Mouse (Mus musculus): Measurements from ENCODE around the gene Thy1. TPM values are rescaled to one million over a fixed set of nuclear protein-coding genes. Genes with fewer than 3 reads are reported as not detected.

Gene Thy1
- polyA plus RNA-seq, 1 experiment from 2014 or later, result 13.0 TPM

GRCm38 (mm10) chr9:44048541-44049380 is 5.6 kb downstream of the Thy1 start:
- no peak overlapping the region for H3K27ac ChIP-seq (replicated peaks)
- peaks cover 21% of the 10 kb centered on the region for H3K27me3 ChIP-seq (replicated peaks)
- H3K4me2 ChIP-seq, result no peak overlapping the region
- no peak overlapping the region for H3K9ac ChIP-seq (replicated peaks)
- ATAC-seq (ENCODE audit: low FRiP score), result no peak
- no peaks in the 10 kb centered on the region for H3K9me3 ChIP-seq (replicated peaks)
- no peaks in the 10 kb centered on the region for H3K36me3 ChIP-seq
- 79% methylated on average over 15 of the region's 15 CpGs for WGBS
- peaks cover 8% of the 10 kb centered on the region for H3K4me1 ChIP-seq
- H3K4me3 ChIP-seq (replicated peaks), result no peak overlapping the region

GRCm38 (mm10) chr9:44049381-44050165 is 6.4 kb downstream of the Thy1 start:
- Histone ChIP-seq H3K4me2 (no peak overlapping the region), H3K4me3 (replicated peaks) (no peak overlapping the region), H3K27ac (replicated peaks) (no peak overlapping the region), H3K9ac (replicated peaks) (no peak overlapping the region), H3K27me3 (replicated peaks) (peaks cover 13% of the 10 kb centered on the region), H3K36me3 (no peaks in the 10 kb centered on the region), H3K4me1 (no peaks in the 10 kb centered on the region), H3K9me3 (replicated peaks) (no peaks in the 10 kb centered on the region)
- ATAC-seq (ENCODE audit: low FRiP score), result no peak
- WGBS, result 90% methylated on average over 8 of the region's 8 CpGs

GRCm38 (mm10) chr9:44052855-44053254 is 9.7 kb downstream of the Thy1 start:
- Histone ChIP-seq H3K27me3 (replicated peaks) (no peaks in the 10 kb centered on the region), H3K9ac (replicated peaks) (no peak overlapping the region), H3K4me3 (replicated peaks) (no peak overlapping the region), H3K27ac (replicated peaks) (no peak overlapping the region), H3K9me3 (replicated peaks) (no peaks in the 10 kb centered on the region), H3K4me2 (no peak overlapping the region), H3K36me3 (no peaks in the 10 kb centered on the region), H3K4me1 (no peaks in the 10 kb centered on the region)
- WGBS, result 76% methylated on average over 3 of the region's 3 CpGs
- ATAC-seq (ENCODE audit: low FRiP score), result no peak

DNA sequence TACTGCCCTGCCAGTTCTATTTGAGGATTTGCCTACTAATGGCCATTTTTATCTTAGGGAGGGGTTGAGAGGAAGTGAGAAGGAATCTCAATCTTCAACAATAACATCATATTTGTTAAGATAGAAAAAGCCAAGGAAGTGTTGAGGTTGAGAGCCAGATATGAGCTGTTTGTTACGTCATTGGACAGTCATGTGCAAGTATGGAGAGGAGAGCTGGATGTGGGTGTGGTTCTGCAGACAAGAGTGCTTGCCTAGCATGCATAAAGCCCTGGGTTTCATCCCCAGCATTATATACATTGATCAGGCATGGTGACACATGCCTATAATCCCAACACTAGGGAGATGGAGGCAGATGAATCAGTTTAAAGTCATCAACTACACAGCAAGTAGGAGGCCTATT is 10.8 kb downstream of the Thy1 start:
- Histone ChIP-seq H3K4me2 (no peak overlapping the region), H3K4me1 (no peaks in the 10 kb centered on the region), H3K9me3 (replicated peaks) (no peaks in the 10 kb centered on the region), H3K36me3 (no peaks in the 10 kb centered on the region), H3K4me3 (replicated peaks) (no peak overlapping the region), H3K9ac (replicated peaks) (no peak overlapping the region), H3K27ac (replicated peaks) (no peak overlapping the region), H3K27me3 (replicated peaks) (no peaks in the 10 kb centered on the region)
- ATAC-seq (ENCODE audit: low FRiP score), result no peak
- 76% methylated on average over 1 of the region's 1 CpGs for WGBS

- Histone ChIP-seq H3K27ac (replicated peaks) (no peak overlapping the region), H3K27me3 (replicated peaks) (no peaks in the 10 kb centered on the region), H3K36me3 (no peaks in the 10 kb centered on the region), H3K4me3 (replicated peaks) (no peak overlapping the region), H3K4me1 (no peaks in the 10 kb centered on the region), H3K9ac (replicated peaks) (no peak overlapping the region), H3K9me3 (replicated peaks) (no peaks in the 10 kb centered on the region), H3K4me2 (no peak overlapping the region)
- WGBS, result 86% methylated on average over 6 of the region's 6 CpGs
- no peak for ATAC-seq (ENCODE audit: low FRiP score)
Observed at GRCm38 (mm10) chr9:44058606-44059005, 15.4 kb downstream of the Thy1 start.

DNA sequence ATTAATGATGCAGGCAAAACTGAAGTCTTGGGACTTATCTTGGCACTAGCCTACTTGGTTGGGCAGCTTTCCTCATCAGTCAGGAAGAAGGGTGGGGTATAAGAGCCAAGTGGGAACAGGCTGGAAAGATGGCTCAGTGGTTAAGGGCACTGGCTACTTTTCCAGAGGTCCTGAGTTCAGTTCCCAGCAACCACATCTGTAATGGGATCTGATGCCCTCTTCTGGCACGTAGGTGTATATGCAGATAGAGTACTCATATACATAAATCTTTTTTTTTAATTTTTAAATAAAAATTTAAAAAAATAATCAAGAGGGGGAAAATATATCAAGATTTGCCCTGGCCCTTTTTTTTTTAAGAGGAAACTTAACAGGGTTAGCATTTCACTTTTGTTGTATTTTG is 22.0 kb downstream of the Thy1 start:
- H3K4me1 ChIP-seq, result peaks cover 12% of the 10 kb centered on the region; the same call in 1 of the 2 replicates
- no peaks in the 10 kb centered on the region for H3K9me3 ChIP-seq (replicated peaks)
- WGBS, result 32% methylated on average over 1 of the region's 1 CpGs
- ATAC-seq (ENCODE audit: low FRiP score), result no peak
- no peak overlapping the region for H3K4me2 ChIP-seq
- no peaks in the 10 kb centered on the region for H3K36me3 ChIP-seq
- no peak overlapping the region for H3K9ac ChIP-seq (replicated peaks)
- H3K4me3 ChIP-seq (replicated peaks), result no peak overlapping the region
- H3K27ac ChIP-seq (replicated peaks), result no peak overlapping the region
- peaks cover 3% of the 10 kb centered on the region; the same call in 1 of the 2 replicates for H3K27me3 ChIP-seq (replicated peaks)

- H3K27ac ChIP-seq (replicated peaks), result peak within 1 kb of the TSS; percentile 49
- H3K36me3 ChIP-seq, result no peaks in the 10 kb centered on the region
- H3K4me1 ChIP-seq, result peaks cover 20% of the 10 kb centered on the region
- H3K4me3 ChIP-seq (replicated peaks), result peak within 1 kb of the TSS; percentile 62
- under 1% methylated on average over 38 of the region's 38 CpGs for WGBS
- peak; percentile 99 for ATAC-seq (ENCODE audit: low FRiP score)
- no peaks in the 10 kb centered on the region for H3K9me3 ChIP-seq (replicated peaks)
- H3K4me2 ChIP-seq, result peak within 1 kb of the TSS; percentile 95
- peak within 1 kb of the TSS; percentile 60 for H3K9ac ChIP-seq (replicated peaks)
- H3K27me3 ChIP-seq (replicated peaks), result peaks cover 4% of the 10 kb centered on the region; the same call in 1 of the 2 replicates
Observed at GRCm38 (mm10) chr9:44066785-44067225, 23.6 kb downstream of the Thy1 start, which contains the start of gene Usp2. TSS of gene Usp2 (plus strand) at chr9:44067021.

DNA sequence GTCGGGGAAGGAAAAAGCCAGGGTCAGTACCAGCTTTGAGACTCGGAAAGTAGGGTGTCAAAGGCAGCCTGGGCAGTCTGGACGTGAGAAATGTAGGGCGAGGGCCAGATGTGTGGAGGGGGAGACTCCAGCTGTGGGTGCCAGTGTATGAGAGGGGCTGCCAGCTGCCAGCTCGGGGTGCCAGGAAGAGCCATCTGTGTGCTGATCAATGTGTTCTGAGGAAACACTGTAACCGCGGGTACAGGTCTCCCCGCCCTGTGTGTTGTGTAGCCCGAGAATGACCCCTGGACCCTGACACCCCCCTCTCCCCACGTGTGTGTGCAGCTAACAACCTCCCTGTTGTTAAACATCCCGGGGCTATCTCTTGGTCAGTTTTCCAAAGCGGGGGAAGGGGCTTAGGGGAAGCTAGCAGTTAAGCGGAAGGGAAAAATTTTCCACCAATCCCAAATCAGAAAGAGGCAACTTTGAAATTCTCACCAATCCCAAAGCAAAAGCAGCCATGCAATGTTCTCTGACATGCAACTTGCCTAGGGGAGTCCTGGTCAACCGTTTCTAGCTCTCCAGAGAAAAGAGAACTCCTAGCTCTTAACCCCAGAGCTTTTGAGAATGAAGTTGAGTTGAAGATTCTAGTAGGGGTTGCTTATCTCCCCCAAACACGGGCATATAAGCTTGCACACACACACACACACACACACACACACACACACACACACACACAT is 24.2 kb downstream of the Thy1 start:
- H3K9ac ChIP-seq (replicated peaks), result peak overlapping the region; percentile 60
- no peaks in the 10 kb centered on the region for H3K36me3 ChIP-seq
- H3K27ac ChIP-seq (replicated peaks), result peak overlapping the region; percentile 49
- H3K27me3 ChIP-seq (replicated peaks), result peaks cover 4% of the 10 kb centered on the region; the same call in 1 of the 2 replicates
- peak overlapping the region; percentile 62 for H3K4me3 ChIP-seq (replicated peaks)
- H3K9me3 ChIP-seq (replicated peaks), result no peaks in the 10 kb centered on the region
- 8% methylated on average over 15 of the region's 15 CpGs for WGBS
- ATAC-seq (ENCODE audit: low FRiP score), result peak; percentile 61
- peak overlapping the region; percentile 95 for H3K4me2 ChIP-seq
- H3K4me1 ChIP-seq, result peaks cover 25% of the 10 kb centered on the region

GRCm38 (mm10) chr9:44067960-44068330 is 24.8 kb downstream of the Thy1 start:
- H3K4me2 ChIP-seq, result peak overlapping the region; percentile 95
- no peaks in the 10 kb centered on the region for H3K36me3 ChIP-seq
- H3K9me3 ChIP-seq (replicated peaks), result no peaks in the 10 kb centered on the region
- peaks cover 28% of the 10 kb centered on the region for H3K4me1 ChIP-seq
- peaks cover 4% of the 10 kb centered on the region; the same call in 1 of the 2 replicates for H3K27me3 ChIP-seq (replicated peaks)
- H3K9ac ChIP-seq (replicated peaks), result no peak overlapping the region
- no peak overlapping the region for H3K4me3 ChIP-seq (replicated peaks)
- no peak overlapping the region for H3K27ac ChIP-seq (replicated peaks)
- no peak for ATAC-seq (ENCODE audit: low FRiP score)
- 83% methylated on average over 6 of the region's 6 CpGs for WGBS

GRCm38 (mm10) chr9:44069252-44069651 is 26.1 kb downstream of the Thy1 start:
- H3K27ac ChIP-seq (replicated peaks), result no peak overlapping the region
- H3K4me3 ChIP-seq (replicated peaks), result no peak overlapping the region
- no peak for ATAC-seq (ENCODE audit: low FRiP score)
- H3K4me2 ChIP-seq, result no peak overlapping the region
- 49% methylated on average over 7 of the region's 7 CpGs for WGBS
- peaks cover 31% of the 10 kb centered on the region for H3K4me1 ChIP-seq
- no peaks in the 10 kb centered on the region for H3K36me3 ChIP-seq
- H3K9ac ChIP-seq (replicated peaks), result no peak overlapping the region
- H3K27me3 ChIP-seq (replicated peaks), result peaks cover 4% of the 10 kb centered on the region; the same call in 1 of the 2 replicates
- no peaks in the 10 kb centered on the region for H3K9me3 ChIP-seq (replicated peaks)

DNA sequence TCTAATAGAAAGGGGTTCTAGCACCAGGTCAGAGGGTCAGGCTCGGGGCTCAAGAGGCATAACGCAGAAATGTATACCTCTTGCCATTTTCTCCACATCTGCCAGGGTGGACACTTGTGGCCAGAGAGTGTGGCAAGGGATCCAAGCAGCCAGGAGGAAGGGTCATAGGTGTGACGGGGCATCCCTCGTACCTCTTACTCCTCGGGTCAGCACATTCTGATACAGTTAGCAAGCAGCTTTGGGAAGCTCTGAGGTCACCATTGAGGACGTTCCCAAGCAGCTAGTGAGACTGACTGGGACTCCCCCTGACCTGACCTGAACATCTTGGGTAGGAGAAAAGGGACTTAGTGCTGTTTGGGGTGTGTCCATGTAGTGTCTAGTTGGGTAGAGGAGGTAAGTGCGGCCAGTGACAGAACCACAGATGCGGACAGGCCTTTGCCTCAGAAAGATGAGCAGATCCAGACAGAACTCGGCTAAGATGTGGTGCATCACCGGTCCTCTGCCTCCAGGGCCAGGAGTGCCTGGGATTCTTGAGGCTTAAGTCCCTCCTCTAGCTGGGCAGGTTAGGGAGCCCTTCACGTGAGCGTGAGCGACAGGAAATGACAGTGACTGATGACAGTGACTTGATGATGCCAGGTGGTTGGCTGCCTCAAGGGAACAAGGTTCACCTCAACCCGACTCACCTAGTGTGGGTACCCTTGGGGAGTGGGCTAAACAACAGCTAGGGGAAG is 27.1 kb downstream of the Thy1 start:
- Histone ChIP-seq H3K4me3 (replicated peaks) (no peak overlapping the region), H3K9ac (replicated peaks) (no peak overlapping the region), H3K4me1 (peaks cover 31% of the 10 kb centered on the region), H3K27ac (replicated peaks) (no peak overlapping the region), H3K27me3 (replicated peaks) (peaks cover 4% of the 10 kb centered on the region; the same call in 1 of the 2 replicates), H3K36me3 (no peaks in the 10 kb centered on the region), H3K9me3 (replicated peaks) (no peaks in the 10 kb centered on the region), H3K4me2 (no peak overlapping the region)
- no peak for ATAC-seq (ENCODE audit: low FRiP score)
- WGBS, result 79% methylated on average over 14 of the region's 14 CpGs

All from neural tube, embryonic 15.5 days (tissue).